Mouse (Mus musculus): Measurements from ENCODE around the gene Elob. TPM values are rescaled to one million over a fixed set of nuclear protein-coding genes. Genes with fewer than 3 reads are reported as not detected.

Elob gene
- total RNA-seq, 2 experiments from 2014 or later, result 353 to 372 TPM

- no peak for DNase-seq (ENCODE audit: low spot score)
- intact Hi-C loops (cut with DNase I), result loop anchor here (1.0 kb wide), 1 partner anchor 24 kb away; no protein-coding TSS in a partner anchor
Measured at GRCm38 (mm10) chr17:23828271-23829001, 500 bp downstream of the Elob start.

GRCm38 (mm10) chr17:23825591-23825990 lies 3.3 kb downstream of the Elob start:
- DNase-seq (ENCODE audit: low spot score), result no peak
- intact Hi-C loops (cut with DNase I), result loop anchor here (2.0 kb wide), 1 partner anchor 19 kb away; no protein-coding TSS in a partner anchor

GRCm38 (mm10) chr17:23823614-23824013 lies 5.3 kb downstream of the Elob start:
- intact Hi-C loops (cut with DNase I), result loop anchor here (2.0 kb wide), 1 partner anchor 17 kb away; no protein-coding TSS in a partner anchor
- no peak for DNase-seq (ENCODE audit: low spot score)

- no peak for DNase-seq (ENCODE audit: low spot score)
- intact Hi-C loops (cut with DNase I), result no loop called here
Measured at GRCm38 (mm10) chr17:23823018-23823417, 5.9 kb downstream of the Elob start.

- intact Hi-C loops (cut with DNase I), result no loop called here
Measured at GRCm38 (mm10) chr17:23822094-23822493, 6.8 kb downstream of the Elob start.

GRCm38 (mm10) chr17:23820731-23821130 lies 8.2 kb downstream of the Elob start:
- no peak for DNase-seq (ENCODE audit: low spot score)
- intact Hi-C loops (cut with DNase I), result no loop called here

More at GRCm38 (mm10) chr17:23822094-23822493, 6.8 kb downstream of the Elob start:
- DNase-seq (ENCODE audit: low spot score), result no peak

DNA sequence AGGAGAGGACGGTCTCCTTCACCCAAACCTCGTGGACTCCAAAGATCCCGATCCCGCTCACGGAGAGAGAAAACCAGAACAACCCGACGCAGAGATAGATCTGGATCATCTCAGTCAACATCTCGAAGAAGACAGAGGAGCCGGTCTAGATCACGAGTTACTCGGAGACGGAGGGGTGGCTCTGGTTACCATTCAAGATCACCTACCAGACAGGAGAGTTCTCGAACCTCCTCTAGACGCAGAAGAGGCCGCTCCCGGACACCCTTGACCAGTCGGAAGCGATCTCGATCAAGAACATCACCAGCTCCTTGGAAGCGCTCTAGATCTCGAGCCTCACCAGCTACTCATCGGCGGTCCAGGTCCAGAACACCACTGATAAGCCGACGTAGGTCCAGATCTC lies 9.7 kb downstream of the Elob start:
- intact Hi-C loops (cut with DNase I), result no loop called here
- no peak for DNase-seq (ENCODE audit: low spot score)

GRCm38 (mm10) chr17:23818579-23818978 lies 10.4 kb downstream of the Elob start:
- no peak for DNase-seq (ENCODE audit: low spot score)
- intact Hi-C loops (cut with DNase I), result no loop called here

- intact Hi-C loops (cut with DNase I), result no loop called here
Measured at GRCm38 (mm10) chr17:23815641-23816040, 13.3 kb downstream of the Elob start.

GRCm38 (mm10) chr17:23807918-23808317 lies 21.0 kb downstream of the Elob start:
- intact Hi-C loops (cut with DNase I), result loop anchor here (1.0 to 2.0 kb wide), 2 partner anchors 17 to 33 kb away; no protein-coding TSS in a partner anchor
- DNase-seq (ENCODE audit: low spot score), result no peak

More at GRCm38 (mm10) chr17:23815641-23816040, 13.3 kb downstream of the Elob start:
- DNase-seq (ENCODE audit: low spot score), result no peak

- no peak for DNase-seq (ENCODE audit: low spot score)
- intact Hi-C loops (cut with DNase I), result loop anchor here (1.0 to 2.0 kb wide), 2 partner anchors 18 to 32 kb away; no protein-coding TSS in a partner anchor
Measured at GRCm38 (mm10) chr17:23806867-23807266, 22.1 kb downstream of the Elob start.

- no peak for DNase-seq (ENCODE audit: low spot score)
- intact Hi-C loops (cut with DNase I), result loop anchor here (1.0 kb wide), 1 partner anchor 24 kb away; no protein-coding TSS in a partner anchor
Measured at GRCm38 (mm10) chr17:23804426-23805085, 24.4 kb downstream of the Elob start.

GRCm38 (mm10) chr17:23803366-23804041 lies 25.4 kb downstream of the Elob start:
- no peak for DNase-seq (ENCODE audit: low spot score)
- intact Hi-C loops (cut with DNase I), result loop anchor here (1.0 kb wide), 1 partner anchor 25 kb away; no protein-coding TSS in a partner anchor

GRCm38 (mm10) chr17:23802746-23803365 lies 26.1 kb downstream of the Elob start:
- intact Hi-C loops (cut with DNase I), result no loop called here
- peak; percentile 97 for DNase-seq (ENCODE audit: low spot score)

- DNase-seq (ENCODE audit: low spot score), result no peak
- intact Hi-C loops (cut with DNase I), result no loop called here
Measured at GRCm38 (mm10) chr17:23801627-23802026, 27.3 kb downstream of the Elob start.

DNA sequence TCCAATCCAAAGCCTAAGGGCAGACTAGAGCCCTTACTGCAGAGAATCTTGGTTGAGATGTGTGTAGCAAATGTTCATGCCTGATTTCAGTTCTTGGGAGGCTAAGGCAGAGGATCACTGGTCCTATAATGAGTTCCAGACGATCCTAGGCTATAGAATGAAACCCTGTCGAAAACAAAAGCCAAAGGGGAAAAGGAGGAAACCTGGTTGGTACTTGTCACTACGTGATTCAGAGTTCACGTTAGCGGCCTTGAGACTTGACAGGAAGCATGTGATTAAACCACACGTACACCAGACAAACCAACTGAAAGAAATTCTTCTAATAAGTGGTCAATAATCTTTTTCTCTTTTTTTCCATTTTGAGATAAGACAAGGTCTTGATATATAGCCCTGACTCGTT lies 31.6 kb downstream of the Elob start:
- intact Hi-C loops (cut with DNase I), result no loop called here
- DNase-seq (ENCODE audit: low spot score), result no peak

DNA sequence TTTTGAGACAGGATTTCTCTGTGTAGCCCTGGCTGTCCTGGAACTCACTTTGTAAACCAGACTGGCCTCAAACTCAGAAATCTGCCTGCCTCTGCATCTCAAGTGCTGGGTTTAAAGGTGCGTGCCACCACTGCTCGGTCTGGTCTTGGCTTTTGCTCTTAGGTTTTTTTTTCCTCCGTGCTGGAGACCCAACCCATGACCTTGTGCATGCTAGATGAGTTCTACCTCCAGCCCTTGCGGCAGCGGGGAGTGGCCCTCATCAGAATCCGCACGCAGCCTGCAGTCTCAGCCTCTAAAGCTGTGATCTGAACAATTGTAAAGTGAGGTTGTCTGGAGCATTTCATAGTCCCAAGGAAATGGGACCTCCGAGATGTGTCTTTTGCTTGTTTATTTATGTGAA lies 33.6 kb downstream of the Elob start:
- intact Hi-C loops (cut with DNase I), result no loop called here
- no peak for DNase-seq (ENCODE audit: low spot score)

DNA sequence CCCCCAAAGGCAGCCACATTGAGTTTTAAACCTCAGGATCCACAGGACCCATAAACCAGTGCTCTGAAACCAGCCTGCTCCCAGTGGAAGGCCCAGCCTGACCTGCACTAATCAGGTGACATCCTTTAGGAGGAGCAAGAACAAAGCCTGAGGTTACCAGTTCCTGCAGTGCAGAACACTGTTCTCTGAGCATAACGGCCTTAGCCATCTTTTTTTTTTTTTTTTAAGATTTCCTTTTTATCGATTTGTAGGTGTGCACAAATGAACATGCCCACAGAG lies 37.9 kb downstream of the Elob start:
- no peak for DNase-seq (ENCODE audit: low spot score)
- intact Hi-C loops (cut with DNase I), result no loop called here

DNA sequence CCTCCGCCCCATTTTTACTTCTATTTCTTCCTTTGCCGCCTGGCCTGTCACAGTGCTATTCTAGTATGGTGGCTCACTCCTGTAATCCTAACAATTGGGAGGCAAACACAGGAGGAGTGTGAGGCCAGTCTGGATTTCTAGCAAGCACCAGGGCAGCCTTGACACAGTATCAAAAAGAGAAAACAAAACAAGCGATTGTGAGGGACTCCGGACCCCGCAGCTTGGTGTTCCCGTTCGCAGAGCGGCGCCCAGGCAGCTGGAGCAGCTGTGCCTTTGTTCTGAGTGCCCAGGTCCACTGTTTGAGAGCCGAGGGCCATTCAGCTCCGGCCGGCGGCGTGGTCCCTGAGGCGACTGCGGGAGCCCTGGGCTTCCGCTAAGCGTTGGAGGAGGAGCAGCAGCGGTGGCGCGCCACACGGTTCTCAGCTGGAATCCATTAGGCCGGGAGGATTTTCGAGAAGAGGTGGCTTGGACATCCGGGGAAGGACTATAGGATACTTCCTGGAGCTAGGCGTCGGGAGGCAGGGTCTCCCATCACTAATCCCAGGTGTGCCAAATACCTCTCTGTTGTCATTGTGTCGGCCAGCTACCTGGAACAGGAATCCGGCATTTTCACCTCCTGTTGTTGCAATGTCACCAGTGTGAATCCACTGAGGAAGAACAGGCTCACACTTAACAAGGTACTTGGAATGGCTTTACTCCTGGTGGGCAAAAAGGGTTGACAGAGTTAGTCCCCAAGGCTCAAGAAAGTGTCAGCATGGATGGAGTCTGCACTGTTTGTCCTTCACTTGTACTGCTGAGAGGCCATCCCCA lies 38.5 kb downstream of the Elob start, which contains the start of gene Srrm2:
TSS of gene Srrm2 (plus strand) at position 264 of the 810 bp plus-strand sequence.
- intact Hi-C loops (cut with DNase I), result no loop called here
- no peak for DNase-seq (ENCODE audit: low spot score)

Data from heart, postnatal 25 days (tissue).